Mouse (Mus musculus): ENCODE data around the gene Ubl3.

DNA sequence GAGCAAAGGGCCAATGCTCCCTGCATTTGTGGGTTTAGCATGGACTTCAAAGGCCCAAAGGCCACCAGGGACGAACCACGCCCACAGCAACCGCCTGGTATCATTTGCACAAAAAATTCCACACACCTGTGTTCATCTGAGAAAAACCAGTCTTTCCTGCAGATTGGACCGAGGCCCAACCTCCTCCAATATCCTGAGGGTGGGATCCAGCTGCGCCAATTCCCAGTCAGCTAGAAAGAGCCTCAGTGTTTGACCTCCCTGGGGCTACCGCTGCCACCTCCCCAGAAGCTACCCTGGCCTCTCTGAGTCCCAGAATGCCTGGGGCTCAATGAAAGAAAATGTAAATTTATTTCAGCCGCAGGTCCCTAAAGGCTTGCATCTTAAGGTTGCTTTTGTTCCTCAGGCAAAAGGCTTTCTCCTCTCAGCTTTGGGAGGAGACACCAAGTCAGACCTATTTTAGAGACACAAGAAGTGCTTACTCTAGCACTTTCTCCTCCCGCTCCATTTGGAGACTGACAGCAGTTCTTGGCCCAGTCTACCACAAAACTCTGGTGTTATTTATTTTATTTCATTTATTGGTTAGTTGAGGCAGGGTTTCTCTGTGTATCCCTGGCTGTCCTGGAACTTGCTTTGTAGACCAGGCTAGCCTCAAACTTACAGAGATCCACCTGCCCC is 85.5 kb downstream of the Ubl3 start:
- TF ChIP-seq CTCF (IDR thresholded peaks at IDR 0.05; ENCODE audit: borderline replicate concordance, control insufficient read depth, extremely low read depth, insufficient read depth, low read length, poor library complexity) = no peak
- no peak for TF ChIP-seq POLR2A (IDR thresholded peaks at IDR 0.05; ENCODE audit: control insufficient read depth, extremely low read depth, insufficient read depth, low read length, poor library complexity)

All from thymus, adult 2 months (tissue).